Mouse (Mus musculus) kidney, embryonic 15.5 days (tissue): ENCODE measurements at regions not wholly inside any gene's neighbourhood (a gene's known extent, or its start where the extent isn't known, plus 50 kb on each side); places are given as distances from the start of the nearest gene placed in this dataset.

Source experiments
- ATAC-seq: fragments of 200-750 bp; cut with Nextera tagmentation; replicated peaks from 2 replicates; pipeline ENCODE4 v1.8.0; 2017; ENCODE audit warnings: moderate TSS enrichment; ENCODE audit not compliant: low FRiP score
- H3K27ac ChIP-seq: fragments of 300-500 bp; sonication (generic); 2 replicates; pipeline ENCODE4 v1.5.1; 2015; ENCODE audit warnings: mild to moderate bottlenecking, inconsistent platforms
- H3K27me3 ChIP-seq: fragments of 300-500 bp; sonication (generic); 2 replicates; pipeline ENCODE4 v1.6.1; 2015; ENCODE audit warnings: inconsistent platforms
- H3K36me3 ChIP-seq: fragments of 300-500 bp; sonication (generic); 2 replicates; pipeline ENCODE4 v1.6.1; 2015; ENCODE audit warnings: inconsistent platforms
- H3K4me1 ChIP-seq: fragments of 300-500 bp; sonication (generic); 2 replicates; pipeline ENCODE4 v1.6.1; 2015; ENCODE audit warnings: inconsistent platforms
- H3K4me2 ChIP-seq: fragments of 300-500 bp; sonication (generic); 2 replicates; pipeline ENCODE4 v1.6.1; 2015; ENCODE audit warnings: moderate library complexity, mild to moderate bottlenecking, inconsistent platforms
- H3K4me3 ChIP-seq: fragments of 300-500 bp; sonication (generic); replicated peaks from 2 replicates; pipeline ENCODE4 v1.5.1; 2015; ENCODE audit warnings: mild to moderate bottlenecking, inconsistent platforms
- H3K9ac ChIP-seq: fragments of 300-500 bp; sonication (generic); 2 replicates; pipeline ENCODE4 v1.6.1; 2015; ENCODE audit warnings: mild to moderate bottlenecking, inconsistent platforms
- H3K9me3 ChIP-seq: fragments of 300-500 bp; sonication (generic); replicated peaks from 2 replicates; pipeline ENCODE4 v1.6.1; 2016; ENCODE audit warnings: inconsistent platforms
- WGBS: fragments of 180-500 bp; shearing (Covaris S2); methylation state at CpG from one replicate; pipeline ENCODE4 v1.1.7; 2015; ENCODE audit warnings: mixed read lengths; 5-methylcytosine and 5-hydroxymethylcytosine counted together

DNA sequence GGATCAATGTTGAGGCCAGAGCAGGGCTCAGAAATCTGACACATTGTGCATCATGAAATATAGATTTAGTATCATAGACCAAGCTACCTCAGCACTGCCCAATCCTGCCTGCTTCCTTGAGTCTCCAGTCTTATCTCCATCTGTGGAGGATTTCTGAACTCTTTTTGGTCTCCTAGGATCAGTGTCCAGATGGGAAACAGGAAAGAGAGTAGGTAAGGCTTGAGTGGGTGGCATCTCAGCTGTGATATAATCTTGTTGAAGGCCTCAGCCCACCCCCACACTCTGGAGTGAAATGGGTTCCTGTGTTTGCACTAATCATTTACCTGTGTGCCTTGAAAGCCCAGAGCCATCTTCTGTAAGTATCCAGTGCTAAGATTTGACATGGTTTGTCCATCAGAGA lies 74.3 kb upstream of the Aff3 start:
- Histone ChIP-seq H3K36me3 (no peaks in the 10 kb centered on the region), H3K4me1 (peaks cover 8% of the 10 kb centered on the region; the same call in 1 of the 2 replicates), H3K4me2 (no peak overlapping the region), H3K27ac (no peak overlapping the region), H3K9ac (no peak overlapping the region), H3K9me3 (no peaks in the 10 kb centered on the region), H3K4me3 (no peak overlapping the region), H3K27me3 (no peaks in the 10 kb centered on the region)
- ATAC-seq: no peak

DNA sequence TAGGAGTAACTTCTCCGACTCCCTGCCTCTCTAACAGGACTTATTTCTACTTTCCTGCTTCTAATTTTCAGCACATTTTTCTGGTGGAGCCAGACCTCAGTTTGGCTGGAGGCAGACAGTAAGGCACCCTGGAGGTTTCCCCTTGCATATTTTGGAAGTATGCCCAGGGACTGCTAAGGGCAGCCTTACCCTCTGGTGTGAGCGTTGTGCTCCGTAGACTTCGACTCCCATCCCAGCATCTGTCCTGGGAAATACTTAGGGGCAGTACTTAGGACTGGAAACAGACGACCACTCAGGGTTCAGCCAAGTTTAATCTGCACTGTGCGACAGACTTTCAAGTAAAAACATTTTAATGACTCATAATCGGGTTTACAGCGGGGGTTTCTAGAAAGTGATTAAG lies 71.0 kb upstream of the Aff3 start:
- 46% methylated on average over 8 of the region's 8 CpGs for WGBS
- Histone ChIP-seq H3K4me3 (no peak overlapping the region), H3K27ac (peak overlapping the region; percentile 43), H3K27me3 (no peaks in the 10 kb centered on the region), H3K9me3 (no peaks in the 10 kb centered on the region), H3K4me1 (peaks cover 8% of the 10 kb centered on the region; the same call in 1 of the 2 replicates), H3K36me3 (no peaks in the 10 kb centered on the region), H3K9ac (no peak overlapping the region), H3K4me2 (no peak overlapping the region)
- 0 out of 2 replicates have a peak, but pooled peaks have one; percentile 33 for ATAC-seq

DNA sequence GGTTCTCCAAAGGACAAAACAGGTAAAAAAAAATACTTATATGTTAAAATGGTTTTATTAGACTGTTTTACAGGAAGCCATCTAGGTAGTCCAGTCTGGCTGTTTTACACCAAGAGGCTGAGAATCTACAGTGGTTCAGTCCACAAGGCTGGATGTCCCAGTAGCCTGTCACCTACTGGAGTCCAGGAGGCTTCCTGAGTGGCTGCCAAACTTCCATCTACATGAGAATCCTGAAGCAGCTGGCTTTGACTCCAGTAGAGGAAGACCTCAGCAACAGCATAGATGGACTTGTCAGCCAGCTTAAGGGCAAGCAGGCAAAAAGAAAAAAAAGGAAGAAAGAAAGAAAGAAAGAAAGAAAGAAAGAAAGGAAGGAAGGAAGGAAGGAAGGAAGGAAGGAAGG lies 68.4 kb upstream of the Aff3 start:
- no peak overlapping the region for H3K27ac ChIP-seq
- no peaks in the 10 kb centered on the region for H3K27me3 ChIP-seq
- no peaks in the 10 kb centered on the region for H3K36me3 ChIP-seq
- ATAC-seq: no peak
- no peak overlapping the region for H3K4me2 ChIP-seq
- no peak overlapping the region for H3K4me3 ChIP-seq
- H3K4me1 ChIP-seq: peaks cover 8% of the 10 kb centered on the region; the same call in 1 of the 2 replicates
- H3K9ac ChIP-seq: no peak overlapping the region
- H3K9me3 ChIP-seq: no peaks in the 10 kb centered on the region

GRCm38 (mm10) chr1:38729977-38730782 lies 65.4 kb upstream of the Aff3 start:
- no peak overlapping the region for H3K4me2 ChIP-seq
- WGBS: 78% methylated on average over 10 of the region's 10 CpGs
- H3K36me3 ChIP-seq: no peaks in the 10 kb centered on the region
- peaks cover under 1% of the 10 kb centered on the region; the same call in 1 of the 2 replicates for H3K4me1 ChIP-seq
- H3K27ac ChIP-seq: no peak overlapping the region
- no peaks in the 10 kb centered on the region for H3K9me3 ChIP-seq
- no peak overlapping the region for H3K4me3 ChIP-seq
- no peak for ATAC-seq
- H3K27me3 ChIP-seq: no peaks in the 10 kb centered on the region
- H3K9ac ChIP-seq: no peak overlapping the region

GRCm38 (mm10) chr1:38725805-38726204 lies 61.0 kb upstream of the Aff3 start:
- Histone ChIP-seq H3K36me3 (no peaks in the 10 kb centered on the region), H3K4me1 (no peaks in the 10 kb centered on the region), H3K27ac (no peak overlapping the region), H3K4me3 (no peak overlapping the region), H3K9me3 (no peaks in the 10 kb centered on the region), H3K9ac (no peak overlapping the region), H3K4me2 (no peak overlapping the region), H3K27me3 (no peaks in the 10 kb centered on the region)
- 93% methylated on average over 9 of the region's 9 CpGs for WGBS
- ATAC-seq: no peak

GRCm38 (mm10) chr1:38724631-38725030 lies 59.9 kb upstream of the Aff3 start:
- H3K9ac ChIP-seq: no peak overlapping the region
- WGBS: 90% methylated on average over 14 of the region's 14 CpGs
- no peak overlapping the region for H3K4me2 ChIP-seq
- no peak for ATAC-seq
- H3K4me1 ChIP-seq: no peaks in the 10 kb centered on the region
- H3K4me3 ChIP-seq: no peak overlapping the region
- no peaks in the 10 kb centered on the region for H3K9me3 ChIP-seq
- no peak overlapping the region for H3K27ac ChIP-seq
- no peaks in the 10 kb centered on the region for H3K27me3 ChIP-seq
- no peaks in the 10 kb centered on the region for H3K36me3 ChIP-seq

DNA sequence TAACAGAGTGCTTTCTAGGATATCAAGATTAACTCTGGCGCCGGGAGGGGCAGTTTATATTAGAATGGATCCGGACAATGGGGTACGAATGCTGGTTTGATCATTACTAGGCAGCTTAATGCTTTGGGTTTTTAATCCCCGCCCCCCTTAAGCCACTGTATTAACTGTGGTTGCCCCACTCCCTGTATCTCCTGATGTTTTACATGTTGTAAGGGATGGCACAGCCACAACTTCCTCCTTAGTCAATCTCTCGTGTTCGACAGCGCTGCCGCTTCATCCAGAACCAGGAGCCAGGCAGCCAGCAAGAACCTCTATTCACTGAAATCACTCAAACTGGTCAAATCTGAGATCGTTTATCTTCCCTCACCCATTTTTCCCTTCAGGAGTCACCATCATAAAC lies 57.4 kb upstream of the Aff3 start:
- H3K9me3 ChIP-seq: no peaks in the 10 kb centered on the region
- H3K36me3 ChIP-seq: no peaks in the 10 kb centered on the region
- H3K27me3 ChIP-seq: no peaks in the 10 kb centered on the region

DNA sequence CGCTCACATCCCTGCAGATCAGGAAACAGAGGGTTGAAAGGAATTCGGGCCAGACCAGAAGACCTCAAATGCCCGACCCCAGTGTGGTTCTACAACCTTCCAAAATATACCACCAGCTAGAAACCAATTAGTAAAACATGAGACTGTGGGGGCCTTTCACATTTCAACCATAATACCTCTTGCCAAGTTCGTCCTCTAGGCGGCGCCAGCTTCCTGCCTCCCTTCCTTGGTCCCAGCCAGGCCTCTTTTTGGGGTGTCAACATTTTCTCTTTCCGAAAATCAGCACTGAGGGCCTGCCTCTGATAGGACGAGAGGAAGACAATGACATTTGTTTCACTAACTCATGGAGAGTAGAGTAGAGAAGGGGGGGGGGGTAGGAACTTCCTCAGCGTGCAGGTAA lies 55.5 kb upstream of the Aff3 start:
- Histone ChIP-seq H3K9ac (no peak overlapping the region), H3K4me2 (no peak overlapping the region), H3K9me3 (no peaks in the 10 kb centered on the region), H3K4me1 (no peaks in the 10 kb centered on the region), H3K4me3 (no peak overlapping the region), H3K27ac (no peak overlapping the region), H3K27me3 (no peaks in the 10 kb centered on the region), H3K36me3 (no peaks in the 10 kb centered on the region)
- no peak for ATAC-seq
- 56% methylated on average over 9 of the region's 9 CpGs for WGBS

More for the DNA sequence above, 57.4 kb upstream of the Aff3 start:
- ATAC-seq: no peak
- Histone ChIP-seq H3K4me2 (no peak overlapping the region), H3K4me3 (no peak overlapping the region), H3K9ac (no peak overlapping the region), H3K4me1 (no peaks in the 10 kb centered on the region), H3K27ac (no peak overlapping the region)
- WGBS: 92% methylated on average over 10 of the region's 10 CpGs

DNA sequence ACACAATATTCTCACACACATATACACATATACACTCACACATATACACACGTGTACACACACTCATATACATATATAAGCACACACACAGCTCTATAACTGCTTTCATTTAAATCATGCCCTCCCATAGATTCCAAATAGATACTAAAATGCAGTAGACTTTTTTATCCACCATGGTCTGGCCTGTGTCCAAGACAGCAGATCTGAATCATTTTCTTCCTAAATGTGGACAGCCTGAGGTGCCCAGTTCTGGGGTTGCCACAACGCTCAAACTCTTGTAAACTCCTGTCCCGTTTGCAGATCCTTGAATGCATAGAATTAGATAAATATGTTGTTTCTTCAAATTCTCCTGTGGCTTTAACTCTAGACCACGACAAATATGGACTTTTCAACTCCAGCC lies 50.9 kb upstream of the Aff3 start:
- H3K27me3 ChIP-seq: no peaks in the 10 kb centered on the region
- H3K4me1 ChIP-seq: no peaks in the 10 kb centered on the region
- no peak overlapping the region for H3K4me2 ChIP-seq
- no peaks in the 10 kb centered on the region for H3K9me3 ChIP-seq
- H3K4me3 ChIP-seq: no peak overlapping the region
- WGBS: 62% methylated on average over 4 of the region's 4 CpGs
- H3K9ac ChIP-seq: no peak overlapping the region
- no peaks in the 10 kb centered on the region for H3K36me3 ChIP-seq
- peak overlapping the region; percentile 51 for H3K27ac ChIP-seq
- ATAC-seq: no peak
